Mouse (Mus musculus) c-Kit-positive CD71-positive TER-119-negative erythroid progenitor cells, embryonic 14.5 days (primary cell): ENCODE results near the gene Olfr285.

Experiments
- DNase-seq: peaks from one replicate; pipeline ENCODE4 v3.0.0-alpha.2; 2013; ENCODE audit warnings: low read depth

The Olfr285 gene

GRCm38 (mm10) chr15:98317177-98317724 lies at the start of gene Olfr285:
Gene Olfr285 (minus strand): TSS chr15:98317353.
- DNase-seq: no peak

GRCm38 (mm10) chr15:98340887-98341286 lies 23.7 kb upstream of the Olfr285 start, which contains the start of gene Olfr284:
Gene Olfr284 (minus strand): TSS chr15:98340987.
- DNase-seq: no peak

- DNase-seq: no peak
Observed at GRCm38 (mm10) chr15:98315703-98316102, 1.4 kb downstream of the Olfr285 start.

GRCm38 (mm10) chr15:98295628-98296551 lies 21.3 kb downstream of the Olfr285 start, which contains the start of gene Zfp641:
Gene Zfp641 (minus strand): TSS chr15:98296161.
- DNase-seq: no peak

- no peak for DNase-seq
Observed at GRCm38 (mm10) chr15:98293651-98294050, 23.5 kb downstream of the Olfr285 start.

- DNase-seq: no peak
Observed at GRCm38 (mm10) chr15:98288566-98288965, 28.6 kb downstream of the Olfr285 start.

- no peak for DNase-seq
Observed at GRCm38 (mm10) chr15:98286418-98286817, 30.7 kb downstream of the Olfr285 start.
